Mouse (Mus musculus): ENCODE measurements around the gene Alyref.

DNA sequence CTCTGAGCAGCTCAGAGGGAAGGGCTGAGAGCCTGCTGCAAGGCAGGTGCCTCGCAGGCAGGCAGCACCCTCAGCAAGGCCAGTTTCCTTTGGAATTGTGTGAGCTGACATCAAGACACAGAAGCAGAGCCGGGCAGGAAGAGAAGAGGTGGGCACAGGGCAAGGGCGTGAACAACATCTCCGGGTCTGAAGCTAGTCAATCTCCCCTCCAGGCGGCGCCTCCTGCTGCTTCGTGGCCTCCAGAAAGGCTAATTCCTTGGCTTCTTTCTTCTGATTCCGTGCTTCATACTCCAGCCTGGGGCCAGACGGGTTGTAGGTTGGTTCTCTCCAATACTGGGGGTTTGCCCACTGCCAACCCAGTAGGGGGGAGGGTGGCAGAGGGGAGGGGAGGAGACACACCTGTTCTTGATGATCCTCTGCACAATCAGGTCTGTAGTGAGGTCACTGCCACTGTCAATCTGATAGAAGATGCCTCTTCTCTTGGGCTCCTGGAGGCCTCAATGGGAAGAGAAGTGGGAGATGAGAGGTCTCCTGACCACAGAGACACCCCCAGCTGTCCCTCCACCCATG, 12.4 kb upstream of the Alyref start:
- TF ChIP-seq EP300 (optimal IDR thresholded peaks at IDR 0.05) (no peak), CTCF (IDR thresholded peaks at IDR 0.05; ENCODE audit: low read depth) (no peak)
